Mouse (Mus musculus): Measurements from ENCODE around the gene Shank2. TPM values are rescaled to one million over a fixed set of nuclear protein-coding genes. Genes with fewer than 3 reads are reported as not detected.

Shank2 gene
- polyA plus RNA-seq, 1 experiment from 2014 or later: 0.76 TPM

- no peaks in the 10 kb centered on the region for H3K27me3 ChIP-seq (replicated peaks; ENCODE audit: insufficient read depth, low read length)
- no peak overlapping the region for H3K4me3 ChIP-seq (ENCODE audit: low read depth, low read length)
- H3K27ac ChIP-seq (ENCODE audit: low read length): no peak overlapping the region
- no peaks in the 10 kb centered on the region for H3K9me3 ChIP-seq (ENCODE audit: low read length)
- no peaks in the 10 kb centered on the region for H3K4me1 ChIP-seq (ENCODE audit: insufficient read depth, low read depth, low read length)
- no peak overlapping the region for H3K9ac ChIP-seq (replicated peaks; ENCODE audit: low read depth)
- DNase-seq (ENCODE audit: low spot score) (no peak), ATAC-seq (no peak)
- H3K36me3 ChIP-seq (ENCODE audit: insufficient read depth, low read length): no peaks in the 10 kb centered on the region
- 74% methylated on average over 11 of the region's 11 CpGs for WGBS
- TF ChIP-seq EP300 (IDR thresholded peaks at IDR 0.05) (no peak), CTCF (IDR thresholded peaks at IDR 0.05) (no peak)
- H3K4me2 ChIP-seq (replicated peaks; ENCODE audit: low read depth, low read length): no peak overlapping the region
Observed at GRCm38 (mm10) chr7:144187869-144188430, 186.2 kb downstream of the Shank2 start.

- Histone ChIP-seq H3K4me3 (ENCODE audit: low read depth, low read length) (no peak overlapping the region), H3K27me3 (replicated peaks; ENCODE audit: insufficient read depth, low read length) (no peaks in the 10 kb centered on the region), H3K9me3 (ENCODE audit: low read length) (no peaks in the 10 kb centered on the region), H3K36me3 (ENCODE audit: insufficient read depth, low read length) (no peaks in the 10 kb centered on the region), H3K9ac (replicated peaks; ENCODE audit: low read depth) (no peak overlapping the region), H3K27ac (ENCODE audit: low read length) (no peak overlapping the region), H3K4me1 (ENCODE audit: insufficient read depth, low read depth, low read length) (no peaks in the 10 kb centered on the region), H3K4me2 (replicated peaks; ENCODE audit: low read depth, low read length) (no peak overlapping the region)
- TF ChIP-seq EP300 (IDR thresholded peaks at IDR 0.05) (no peak), CTCF (IDR thresholded peaks at IDR 0.05) (no peak)
- ATAC-seq (no peak), DNase-seq (ENCODE audit: low spot score) (no peak)
- 63% methylated on average over 4 of the region's 4 CpGs for WGBS
Observed at GRCm38 (mm10) chr7:144189446-144189845, 187.7 kb downstream of the Shank2 start.

GRCm38 (mm10) chr7:144198491-144198890, 196.8 kb downstream of the Shank2 start:
- no peak overlapping the region for H3K4me3 ChIP-seq (ENCODE audit: low read depth, low read length)
- WGBS: 83% methylated on average over 2 of the region's 2 CpGs
- H3K4me2 ChIP-seq (replicated peaks; ENCODE audit: low read depth, low read length): no peak overlapping the region
- H3K9ac ChIP-seq (replicated peaks; ENCODE audit: low read depth): no peak overlapping the region
- H3K9me3 ChIP-seq (ENCODE audit: low read length): no peaks in the 10 kb centered on the region
- H3K4me1 ChIP-seq (ENCODE audit: insufficient read depth, low read depth, low read length): no peaks in the 10 kb centered on the region
- no peaks in the 10 kb centered on the region for H3K36me3 ChIP-seq (ENCODE audit: insufficient read depth, low read length)
- H3K27ac ChIP-seq (ENCODE audit: low read length): no peak overlapping the region
- H3K27me3 ChIP-seq (replicated peaks; ENCODE audit: insufficient read depth, low read length): no peaks in the 10 kb centered on the region
- no peak for ATAC-seq
- DNase-seq (ENCODE audit: low spot score): no peak
- TF ChIP-seq CTCF (IDR thresholded peaks at IDR 0.05) (no peak), EP300 (IDR thresholded peaks at IDR 0.05) (no peak)

- DNase-seq (ENCODE audit: low spot score): peak; percentile 40
- TF ChIP-seq EP300 (IDR thresholded peaks at IDR 0.05): peak; percentile 46; the same call in 1 of the 2 replicates
- TF ChIP-seq CTCF (IDR thresholded peaks at IDR 0.05): no peak
- peak; percentile 90 for ATAC-seq
Observed at GRCm38 (mm10) chr7:144202017-144202682, 200.4 kb downstream of the Shank2 start.

GRCm38 (mm10) chr7:144204290-144204689, 202.6 kb downstream of the Shank2 start:
- Histone ChIP-seq H3K9ac (replicated peaks; ENCODE audit: low read depth) (no peak overlapping the region), H3K4me1 (ENCODE audit: insufficient read depth, low read depth, low read length) (no peaks in the 10 kb centered on the region), H3K36me3 (ENCODE audit: insufficient read depth, low read length) (no peaks in the 10 kb centered on the region), H3K4me2 (replicated peaks; ENCODE audit: low read depth, low read length) (no peak overlapping the region), H3K27me3 (replicated peaks; ENCODE audit: insufficient read depth, low read length) (no peaks in the 10 kb centered on the region), H3K9me3 (ENCODE audit: low read length) (no peaks in the 10 kb centered on the region), H3K27ac (ENCODE audit: low read length) (no peak overlapping the region), H3K4me3 (ENCODE audit: low read depth, low read length) (no peak overlapping the region)
- no peak for TF ChIP-seq CTCF (IDR thresholded peaks at IDR 0.05)
- no peak for TF ChIP-seq EP300 (IDR thresholded peaks at IDR 0.05)
- DNase-seq (ENCODE audit: low spot score): no peak
- ATAC-seq: no peak
- WGBS: 54% methylated on average over 3 of the region's 3 CpGs

More at GRCm38 (mm10) chr7:144202017-144202682, 200.4 kb downstream of the Shank2 start:
- no peak overlapping the region for H3K4me3 ChIP-seq (ENCODE audit: low read depth, low read length)
- H3K9ac ChIP-seq (replicated peaks; ENCODE audit: low read depth): no peak overlapping the region
- WGBS: 37% methylated on average over 7 of the region's 7 CpGs
- no peaks in the 10 kb centered on the region for H3K4me1 ChIP-seq (ENCODE audit: insufficient read depth, low read depth, low read length)
- no peaks in the 10 kb centered on the region for H3K9me3 ChIP-seq (ENCODE audit: low read length)
- H3K27ac ChIP-seq (ENCODE audit: low read length): no peak overlapping the region
- H3K36me3 ChIP-seq (ENCODE audit: insufficient read depth, low read length): no peaks in the 10 kb centered on the region
- H3K4me2 ChIP-seq (replicated peaks; ENCODE audit: low read depth, low read length): no peak overlapping the region
- no peaks in the 10 kb centered on the region for H3K27me3 ChIP-seq (replicated peaks; ENCODE audit: insufficient read depth, low read length)

GRCm38 (mm10) chr7:144205161-144205560, 203.4 kb downstream of the Shank2 start:
- Histone ChIP-seq H3K4me3 (ENCODE audit: low read depth, low read length) (no peak overlapping the region), H3K27me3 (replicated peaks; ENCODE audit: insufficient read depth, low read length) (no peaks in the 10 kb centered on the region), H3K9ac (replicated peaks; ENCODE audit: low read depth) (no peak overlapping the region), H3K9me3 (ENCODE audit: low read length) (no peaks in the 10 kb centered on the region), H3K27ac (ENCODE audit: low read length) (no peak overlapping the region), H3K36me3 (ENCODE audit: insufficient read depth, low read length) (no peaks in the 10 kb centered on the region), H3K4me2 (replicated peaks; ENCODE audit: low read depth, low read length) (no peak overlapping the region), H3K4me1 (ENCODE audit: insufficient read depth, low read depth, low read length) (no peaks in the 10 kb centered on the region)
- WGBS: 88% methylated on average over 1 of the region's 1 CpGs
- no peak for ATAC-seq
- DNase-seq (ENCODE audit: low spot score): no peak
- no peak for TF ChIP-seq CTCF (IDR thresholded peaks at IDR 0.05)
- TF ChIP-seq EP300 (IDR thresholded peaks at IDR 0.05): no peak

All from lung, postnatal 0 days (tissue).